Mouse (Mus musculus) spleen, postnatal 4 days (tissue): Measurements from ENCODE around the gene Haghl.
A peak's percentile ranks its signal among the peaks of the same experiment; 100 is the strongest.

ENCODE experiments used
- DNase-seq, 2 experiments: peaks; one replicate each; pipeline ENCODE4 v3.0.0; 2022; ENCODE audit warnings: low spot score in 2 of 2

Gene Haghl

DNA sequence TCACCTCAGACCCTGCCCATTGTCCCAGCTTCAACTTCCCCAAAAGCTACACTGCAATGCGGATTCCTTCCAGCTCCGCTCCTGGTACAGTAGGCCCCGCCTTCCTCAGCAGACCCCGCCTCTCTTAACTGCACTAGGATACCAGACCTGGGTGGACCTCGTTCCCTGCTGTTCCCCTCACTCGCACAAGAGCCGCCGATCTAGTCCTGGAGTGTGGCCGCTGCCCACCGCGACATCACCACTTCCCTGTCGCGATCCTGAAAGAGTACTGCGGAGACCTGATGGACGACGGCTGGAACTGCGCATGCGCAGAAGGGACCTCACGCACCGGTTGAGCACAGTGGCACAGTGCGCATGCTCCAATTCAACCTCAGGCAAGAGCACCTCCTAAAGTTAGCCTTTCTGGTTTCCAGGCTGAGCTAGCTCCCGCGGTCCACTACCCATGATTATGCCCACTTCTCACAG lies at the start of gene Haghl:
Gene Haghl (minus strand): TSS at position 393 of the 465 bp plus-strand sequence.
- DNase-seq = peak; percentile 92 to 98

DNA sequence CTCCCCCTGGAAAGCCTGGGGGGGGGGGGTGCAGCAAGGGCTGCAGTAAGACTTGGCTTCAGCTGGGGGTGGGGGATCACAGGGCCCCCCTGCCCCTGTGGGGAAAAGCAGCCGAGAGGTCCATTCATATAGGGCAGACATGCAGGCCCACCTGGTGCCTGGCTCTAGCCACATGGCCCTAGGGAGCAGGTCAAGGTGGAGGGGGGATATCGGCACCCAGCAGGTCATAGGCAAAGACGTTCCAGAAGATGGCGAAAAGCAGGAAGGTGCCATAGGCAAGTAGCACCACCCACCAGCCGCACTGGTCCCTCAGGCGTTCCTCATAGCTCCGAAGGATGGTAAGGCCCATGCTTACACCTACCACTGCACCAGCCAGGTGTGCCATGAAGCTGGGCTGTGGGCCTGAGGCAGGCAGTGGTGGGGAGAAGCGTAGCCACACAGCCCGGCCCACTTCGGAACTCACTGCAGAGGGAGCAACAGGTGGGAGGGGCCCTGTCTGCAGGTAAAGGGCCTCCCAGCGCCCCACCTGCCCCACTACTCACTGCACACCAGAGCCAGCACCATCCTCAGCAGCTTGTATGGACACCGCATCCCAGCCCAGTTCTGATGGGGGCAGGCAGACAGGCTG lies 49.2 kb upstream of the Haghl start:
- no peak for DNase-seq

DNA sequence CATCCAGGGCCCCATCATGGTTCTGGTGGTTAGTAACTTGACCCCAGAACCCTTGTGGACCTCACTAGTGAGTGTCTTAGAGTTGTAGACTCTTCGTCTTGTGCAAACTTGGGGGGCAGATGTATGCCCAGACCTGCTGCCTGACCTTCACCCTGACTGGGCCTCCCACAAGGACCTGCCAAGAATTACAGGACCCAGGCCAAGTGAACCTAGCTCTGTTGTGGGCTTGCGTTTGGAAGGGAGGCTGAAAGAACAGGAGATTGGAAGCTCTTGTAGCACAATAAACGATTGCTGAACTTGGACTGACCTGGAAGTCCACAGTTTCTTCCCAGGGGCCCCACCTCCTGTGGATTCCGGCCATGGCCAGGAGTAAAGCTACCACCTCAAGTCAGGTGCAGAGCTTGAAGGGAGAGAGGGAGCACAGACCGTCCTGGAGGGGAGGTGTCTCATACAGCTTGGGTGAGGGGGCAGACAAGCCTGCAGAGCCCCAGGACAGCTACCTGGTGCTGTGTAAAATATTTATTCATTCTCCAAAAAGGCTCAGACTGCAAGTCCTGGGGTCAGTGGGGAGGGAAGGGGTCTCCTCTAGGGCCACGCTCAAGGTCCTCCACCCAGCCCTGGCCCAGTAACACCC lies 48.6 kb upstream of the Haghl start:
- no peak for DNase-seq

DNA sequence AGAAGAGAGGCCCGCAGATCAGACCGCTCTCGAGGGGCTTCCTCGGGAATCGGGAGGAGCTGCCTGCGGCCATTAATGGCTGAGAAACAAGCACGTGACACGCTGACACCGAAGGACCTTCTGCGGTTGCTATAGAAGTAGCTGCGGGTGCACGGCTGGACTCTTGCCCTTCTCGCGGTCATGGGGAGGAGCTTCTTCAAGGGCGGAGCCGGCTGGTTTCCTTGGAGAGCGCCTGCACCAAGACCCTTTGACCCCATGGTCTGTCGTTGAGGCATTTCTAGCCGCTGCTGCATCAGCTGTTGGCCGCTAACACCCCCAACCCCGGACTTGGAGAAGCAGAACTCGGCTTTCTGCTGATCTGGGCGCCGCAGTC lies 47.8 kb upstream of the Haghl start, which contains the start of gene Stub1:
Gene Stub1 (minus strand): TSS at position 114 of the 373 bp plus-strand sequence.
- DNase-seq = peak in 1 of 2 experiments; percentile 75

DNA sequence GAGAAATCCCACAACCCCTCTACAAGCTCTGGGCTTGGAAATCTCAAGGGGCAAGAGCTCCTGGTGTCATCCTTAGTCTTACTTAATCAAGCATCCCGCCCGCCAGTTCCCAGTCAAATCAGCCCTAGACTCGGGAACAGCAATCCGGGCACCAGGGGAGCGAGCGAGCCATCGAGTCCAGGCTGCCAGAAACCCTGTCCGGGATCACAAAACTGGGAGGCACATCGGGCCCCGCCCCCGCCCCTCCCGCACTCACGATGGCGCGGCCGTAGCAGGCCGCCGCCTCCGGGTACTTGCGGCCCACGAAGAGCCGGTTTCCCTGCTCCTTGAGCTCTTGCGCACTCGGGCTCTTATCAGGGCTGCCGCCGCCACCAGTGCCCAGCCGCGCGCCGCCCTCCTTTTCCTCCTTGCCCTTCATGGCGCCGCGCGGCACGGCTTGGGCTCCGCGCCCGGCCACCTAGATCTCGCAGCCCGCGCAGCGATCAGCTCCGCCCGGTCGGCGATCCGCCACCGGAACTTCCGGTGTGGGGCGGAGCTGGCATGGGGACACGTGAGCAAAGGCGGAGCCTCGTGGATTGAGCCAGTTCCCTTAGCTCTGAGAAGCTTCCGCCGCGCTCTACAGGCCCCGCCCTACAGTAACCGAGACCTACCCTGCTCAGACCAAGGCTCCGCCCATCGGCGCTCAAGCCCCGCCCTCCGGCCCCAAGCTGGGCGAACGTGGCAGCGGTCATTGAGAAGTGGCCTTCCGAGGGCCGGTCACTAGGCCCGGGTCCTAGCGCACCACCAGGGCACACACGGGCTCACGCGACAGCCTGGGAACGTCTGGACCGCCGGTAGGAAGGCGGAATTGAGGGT lies 47.2 kb upstream of the Haghl start:
- DNase-seq = peak; percentile 99

DNA sequence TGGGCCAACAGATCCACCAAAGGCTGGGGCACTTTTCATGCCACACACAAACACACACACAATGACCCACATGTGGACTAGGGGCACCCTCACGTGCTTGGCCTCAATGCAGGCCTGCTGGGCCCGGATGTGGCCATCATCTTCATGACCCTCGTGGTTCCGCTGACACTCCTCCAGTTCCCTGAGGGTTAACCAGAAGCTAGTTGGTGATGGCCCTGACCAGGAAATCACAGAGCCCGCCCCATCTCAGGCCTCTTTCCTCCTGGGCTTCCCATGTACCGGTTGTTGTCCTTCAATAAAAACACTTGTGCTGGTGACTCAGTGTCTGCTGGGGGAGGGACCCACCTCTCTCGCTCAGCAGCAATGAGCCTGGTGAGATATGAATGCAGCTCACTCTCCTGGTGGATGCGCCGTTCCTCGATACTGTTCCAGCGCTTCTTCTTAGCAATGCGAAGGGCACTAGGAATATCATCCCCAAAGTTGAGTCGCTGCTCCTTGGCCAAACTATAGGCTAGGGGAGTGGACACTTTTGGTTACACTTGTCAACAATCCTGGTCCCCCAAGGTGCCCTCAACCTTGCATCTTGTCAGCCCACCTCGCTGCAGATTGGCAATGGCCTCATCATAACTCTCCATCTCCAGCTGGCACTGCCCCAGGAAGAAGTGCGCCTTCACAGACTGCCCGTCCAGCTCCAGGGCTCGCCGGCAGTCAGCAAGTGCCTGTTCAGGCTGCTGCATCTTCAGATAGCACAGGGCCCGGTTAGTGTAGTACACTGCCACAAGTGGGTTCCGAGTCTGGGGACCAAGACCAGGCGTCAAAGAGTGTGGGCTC lies 46.2 kb upstream of the Haghl start:
- peak in 1 of 2 experiments; percentile 41 for DNase-seq

DNA sequence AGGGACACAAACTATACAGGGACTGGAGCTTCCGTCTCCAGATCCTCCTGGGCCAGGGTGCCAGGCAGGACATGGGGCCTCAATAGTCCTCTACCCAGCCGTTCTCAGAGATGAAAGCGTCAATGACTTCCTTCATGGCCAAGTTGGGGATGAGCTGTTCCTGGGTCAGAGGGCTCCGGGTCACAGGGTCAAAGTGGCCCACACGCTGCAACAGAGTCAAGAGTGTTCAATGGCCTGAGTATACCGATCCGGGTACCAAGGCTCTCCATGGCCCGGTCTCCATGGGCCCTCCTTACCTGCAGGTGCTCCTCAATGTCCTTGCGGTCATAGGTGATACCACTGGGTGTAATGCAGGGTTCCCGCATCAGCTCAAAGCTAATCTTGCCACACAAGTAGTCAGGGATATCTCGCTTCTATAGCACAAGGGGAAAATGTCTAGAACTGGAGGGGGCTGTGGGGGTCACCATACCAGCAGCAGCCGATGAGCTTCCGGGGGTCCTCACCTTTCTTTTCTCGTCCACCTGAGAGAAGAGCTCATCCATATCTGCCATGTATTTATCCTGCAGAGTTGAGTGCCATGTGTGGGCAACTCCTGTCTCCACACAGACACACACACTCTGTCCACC lies 45.4 kb upstream of the Haghl start:
- DNase-seq = no peak

DNA sequence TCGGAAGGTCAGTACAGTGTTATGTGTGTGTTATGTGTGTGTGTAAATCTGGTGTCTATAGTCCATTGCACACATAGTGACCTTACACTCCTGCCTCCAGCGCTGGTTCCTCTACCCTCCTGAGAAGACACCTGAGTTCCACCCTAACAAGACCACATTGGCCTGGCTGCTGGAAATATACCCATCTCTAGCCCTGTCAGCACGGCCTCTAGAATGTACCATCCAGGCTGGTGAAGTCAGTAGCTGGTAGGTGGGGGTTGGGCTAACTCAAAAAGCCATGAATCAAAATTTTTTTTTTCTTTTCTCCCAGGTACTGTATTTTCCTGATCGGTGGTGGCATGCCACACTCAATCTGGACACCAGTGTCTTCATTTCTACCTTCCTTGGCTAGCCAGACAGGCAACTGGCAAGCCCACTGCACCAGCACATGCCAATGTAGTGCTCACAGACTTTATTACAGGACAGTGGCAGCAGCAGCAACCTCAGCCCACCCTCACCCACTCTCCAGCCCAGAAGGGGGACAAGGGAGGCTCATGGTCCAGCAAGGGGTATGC lies 44.8 kb upstream of the Haghl start:
- no peak for DNase-seq

DNA sequence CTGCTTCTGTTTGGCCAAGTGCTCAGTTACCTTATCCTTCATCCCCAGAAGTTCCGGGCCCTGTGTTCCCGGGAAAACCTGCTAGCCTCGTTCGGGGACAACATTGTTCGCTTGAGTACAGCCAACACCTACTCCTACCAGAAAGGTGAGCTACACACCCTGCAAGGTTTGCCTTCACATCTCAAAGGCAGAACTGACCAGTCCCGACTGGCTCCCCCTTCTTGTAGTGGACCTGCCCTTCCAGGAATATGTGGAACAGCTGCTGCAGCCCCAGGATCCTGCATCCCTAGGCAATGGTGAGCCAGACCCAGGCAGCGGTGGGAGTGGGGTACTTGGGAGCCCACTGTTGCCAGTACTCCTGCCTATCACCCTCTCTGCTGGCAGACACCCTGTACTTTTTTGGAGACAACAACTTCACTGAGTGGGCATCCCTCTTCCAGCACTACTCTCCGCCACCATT lies 44.1 kb upstream of the Haghl start:
- no peak for DNase-seq

DNA sequence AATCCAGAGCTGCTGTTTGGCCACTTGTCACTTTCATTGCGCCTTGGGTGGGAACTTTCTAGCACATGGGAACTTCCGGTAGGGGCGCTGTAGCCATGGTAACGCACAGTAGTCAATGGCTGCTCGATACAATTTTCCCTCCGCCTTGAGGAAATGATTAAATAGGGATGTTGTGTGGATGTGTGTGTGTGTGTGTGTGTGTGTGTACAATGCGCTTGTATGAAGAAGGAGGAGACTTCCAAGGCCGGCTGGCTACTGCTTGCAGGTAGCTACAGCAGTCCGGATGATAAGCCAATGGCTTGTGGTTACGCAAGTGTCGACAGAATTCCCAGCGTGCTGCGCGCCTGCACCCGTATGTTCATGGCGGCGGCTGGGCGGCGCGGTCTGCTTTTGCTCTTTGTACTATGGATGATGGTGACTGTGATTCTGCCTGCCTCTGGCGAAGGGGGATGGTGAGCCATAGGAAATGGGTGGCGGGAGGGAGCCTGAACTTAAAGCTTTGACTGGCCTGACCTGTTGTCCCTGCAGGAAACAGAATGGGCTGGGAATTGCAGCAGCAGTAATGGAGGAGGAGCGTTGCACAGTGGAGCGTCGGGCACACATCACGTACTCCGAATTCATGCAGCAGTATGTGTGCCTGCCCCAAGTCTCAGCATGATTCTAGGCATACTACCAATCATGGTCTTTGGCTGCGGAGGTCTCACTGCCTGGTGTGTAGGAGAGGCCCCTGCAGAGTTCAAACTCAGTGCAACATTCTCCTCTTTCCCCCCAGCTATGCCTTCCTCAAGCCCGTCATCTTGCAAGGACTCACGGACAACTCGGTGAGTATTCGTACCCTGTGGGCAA lies 43.5 kb upstream of the Haghl start, which contains the start of gene Jmjd8:
Gene Jmjd8 (plus strand): TSS at position 156 of the 846 bp plus-strand sequence.
- DNase-seq = peak; percentile 69 to 83

DNA sequence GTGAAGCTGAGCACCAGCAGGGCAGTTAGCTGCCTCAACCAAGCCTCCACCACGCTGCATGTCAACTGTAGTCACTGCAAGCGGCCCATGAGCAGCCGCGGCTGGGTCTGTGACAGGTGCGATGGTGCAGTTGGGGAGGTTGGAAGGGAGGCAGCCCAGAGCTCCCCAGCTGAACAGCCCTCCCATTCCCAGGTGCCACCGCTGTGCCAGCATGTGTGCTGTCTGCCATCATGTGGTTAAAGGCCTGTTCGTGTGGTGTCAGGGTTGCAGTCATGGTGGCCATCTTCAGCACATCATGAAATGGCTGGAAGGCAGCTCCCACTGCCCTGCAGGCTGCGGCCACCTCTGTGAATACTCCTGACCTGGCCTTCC lies 42.7 kb upstream of the Haghl start:
- no peak for DNase-seq

DNA sequence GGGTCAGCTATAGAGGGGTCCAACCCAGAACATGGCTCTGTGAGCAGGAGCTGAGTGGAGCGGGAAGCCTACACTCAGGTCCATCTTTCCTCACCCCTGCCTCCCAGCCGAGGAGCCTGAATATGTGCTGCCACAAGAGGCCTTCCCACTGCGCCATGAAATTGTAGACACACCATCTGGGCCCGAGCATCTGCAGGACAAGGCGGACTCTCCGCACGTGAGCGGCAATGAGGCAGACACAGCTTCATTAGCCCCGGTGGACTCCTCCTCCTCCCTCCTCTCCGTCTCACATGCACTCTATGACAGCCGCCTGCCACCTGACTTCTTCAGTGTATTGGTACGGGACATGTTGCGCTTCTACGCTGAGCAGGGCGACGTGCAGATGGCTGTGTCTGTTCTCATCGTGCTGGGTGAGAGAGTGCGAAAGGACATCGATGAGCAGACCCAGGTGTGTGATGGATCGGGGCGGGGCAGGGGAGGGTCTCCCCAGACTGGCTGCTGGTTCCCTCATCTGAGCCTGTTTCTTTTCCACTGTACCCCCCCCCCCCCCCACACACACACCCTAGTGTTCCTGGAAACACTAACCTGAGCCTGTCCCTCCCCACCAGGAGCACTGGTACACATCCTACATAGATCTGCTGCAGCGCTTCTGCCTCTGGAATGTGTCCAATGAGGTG lies 42.2 kb upstream of the Haghl start:
- DNase-seq = no peak

DNA sequence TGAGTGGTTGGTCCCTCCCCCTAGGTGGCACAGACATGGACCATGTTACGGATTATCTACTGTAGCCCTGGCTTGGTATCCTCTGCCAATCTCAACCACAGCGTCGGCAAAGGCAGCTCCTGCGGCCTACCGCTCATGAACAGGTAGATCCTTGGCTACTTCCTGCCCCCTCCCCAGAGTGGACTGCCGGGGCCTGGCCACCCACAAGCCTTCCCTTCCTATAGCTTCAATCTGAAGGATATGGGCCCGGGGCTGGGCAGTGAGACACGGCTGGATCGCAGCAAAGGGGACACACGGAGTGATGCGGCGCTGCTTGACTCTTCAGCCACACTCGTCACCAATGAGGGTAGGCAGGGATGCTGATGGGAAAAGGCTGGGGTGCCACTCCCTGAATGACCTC lies 41.5 kb upstream of the Haghl start:
- DNase-seq = no peak

DNA sequence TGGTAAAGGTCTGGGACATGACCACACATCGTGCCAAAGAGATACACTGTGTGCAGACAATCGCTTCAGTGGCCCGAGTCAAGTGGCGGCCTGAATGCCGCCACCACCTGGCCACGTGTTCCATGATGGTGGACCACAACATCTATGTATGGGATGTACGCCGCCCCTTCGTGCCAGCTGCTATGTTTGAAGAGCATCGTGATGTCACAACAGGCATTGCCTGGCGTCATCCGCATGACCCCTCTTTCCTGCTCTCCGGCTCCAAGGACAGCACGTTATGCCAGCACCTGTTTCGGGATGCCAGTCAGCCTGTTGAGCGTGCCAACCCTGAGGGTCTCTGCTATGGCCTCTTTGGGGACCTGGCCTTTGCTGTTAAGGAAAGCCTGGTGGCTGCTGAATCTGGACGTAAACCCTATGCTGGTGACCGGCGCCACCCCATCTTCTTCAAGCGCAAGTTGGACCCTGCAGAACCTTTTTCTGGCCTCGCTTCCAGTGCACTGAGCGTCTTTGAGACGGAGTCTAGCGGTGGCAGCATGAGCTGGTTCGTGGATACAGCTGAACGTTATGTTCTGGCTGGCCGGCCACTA lies 40.6 kb upstream of the Haghl start:
- DNase-seq = no peak

DNA sequence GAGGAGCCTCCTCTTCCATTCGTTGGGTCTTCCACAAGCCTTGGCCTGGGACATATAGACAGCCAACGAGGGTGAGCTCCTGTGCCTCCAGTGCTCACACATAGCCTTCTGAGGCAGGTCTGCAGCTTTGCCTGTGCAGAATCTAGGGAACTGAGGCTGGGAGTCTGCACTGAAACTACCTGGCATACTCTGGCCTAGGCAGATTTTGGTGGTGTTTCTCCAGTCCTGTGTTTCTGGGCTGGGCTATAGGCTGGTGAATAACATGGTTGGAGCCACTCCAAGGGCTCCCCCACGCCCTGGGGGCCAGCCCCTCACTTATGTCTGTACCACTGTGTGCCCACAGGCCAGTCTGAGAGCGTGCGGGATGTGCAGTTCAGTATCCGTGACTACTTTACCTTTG lies 39.8 kb upstream of the Haghl start:
- DNase-seq = no peak

DNA sequence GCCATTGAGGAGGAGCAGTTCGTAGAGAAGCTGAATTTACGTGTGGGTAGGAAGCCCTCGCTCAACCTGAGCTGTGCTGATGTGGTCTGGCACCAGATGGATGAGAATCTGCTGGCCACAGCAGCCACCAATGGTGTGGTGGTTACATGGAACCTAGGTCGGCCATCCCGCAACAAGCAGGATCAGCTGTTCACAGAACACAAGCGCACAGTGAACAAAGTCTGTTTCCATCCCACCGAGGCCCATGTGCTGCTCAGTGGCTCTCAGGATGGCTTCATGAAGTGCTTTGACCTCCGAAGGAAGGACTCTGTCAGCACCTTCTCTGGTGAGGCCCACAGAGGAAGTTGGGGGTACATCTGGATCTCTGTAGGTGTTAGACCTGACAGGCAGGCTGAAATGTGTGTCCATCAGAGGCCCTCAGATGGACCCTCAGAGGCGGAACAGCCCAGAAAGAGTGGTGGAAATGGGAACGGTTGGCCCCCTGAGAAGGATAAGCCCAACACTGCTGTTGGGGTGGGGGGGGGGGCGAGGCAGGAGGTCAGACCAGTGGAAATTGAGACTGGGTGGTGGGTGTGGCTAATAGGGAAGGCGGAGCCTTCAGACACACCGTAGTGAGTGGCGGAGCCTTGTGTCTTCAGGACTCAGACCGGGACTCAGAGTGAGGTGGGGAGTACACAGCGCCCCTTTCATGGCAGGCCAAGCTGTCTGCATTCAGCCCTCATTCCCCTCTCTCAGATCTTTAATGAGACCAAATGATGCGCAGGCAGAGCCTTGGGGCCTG lies 39.1 kb upstream of the Haghl start:
- no peak for DNase-seq

DNA sequence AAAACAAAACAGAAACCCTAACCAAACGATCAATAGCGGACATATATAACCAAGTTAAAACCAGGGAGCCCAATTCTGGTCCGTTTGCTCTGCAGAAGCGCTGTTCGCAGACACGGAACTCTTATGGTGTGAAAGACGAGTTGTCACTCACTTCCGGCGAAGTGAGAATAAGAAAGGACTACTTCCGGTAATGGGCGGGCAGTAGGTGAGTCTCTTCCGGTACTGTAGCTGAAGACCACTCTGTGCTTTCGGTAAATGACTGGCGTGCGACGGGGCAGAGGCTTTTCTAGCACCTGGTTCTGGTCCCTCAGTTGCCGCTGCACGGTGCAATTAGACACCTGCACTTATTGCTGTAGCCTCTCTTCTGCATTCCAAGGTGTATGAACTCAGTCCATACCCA lies 38.0 kb upstream of the Haghl start, which contains the start of gene Wdr24:
Gene Wdr24 (plus strand): TSS at position 176 of the 400 bp plus-strand sequence.
- DNase-seq = peak; percentile 77 to 84
